Mouse (Mus musculus) macrophage (primary cell): ENCODE measurements around the gene Eef2kmt. TPM values are rescaled to one million over a fixed set of nuclear protein-coding genes. Genes with fewer than 3 reads are reported as not detected.

Experiments used
- H3K27ac ChIP-seq: fragments of 350-480 bp; formaldehyde crosslinking; 2 replicates; pipeline ENCODE4 v1.9.0; 2021
- H3K36me3 ChIP-seq: fragments of 350-480 bp; formaldehyde crosslinking; 2 replicates; pipeline ENCODE4 v1.9.0; 2021; ENCODE audit errors: inconsistent target
- H3K4me3 ChIP-seq: fragments of 350-480 bp; formaldehyde crosslinking; 2 replicates; pipeline ENCODE4 v1.9.0; 2021; ENCODE audit errors: inconsistent target
- H3K79me2 ChIP-seq: fragments of 350-480 bp; formaldehyde crosslinking; 2 replicates; pipeline ENCODE4 v1.9.0; 2021; ENCODE audit errors: inconsistent target
- WGBS: methylation state at CpG from one replicate; pipeline ENCODE4 v1.1.7; 2026; ENCODE audit warnings: inconsistent platforms; ENCODE audit not compliant: missing documents; 5-methylcytosine and 5-hydroxymethylcytosine counted together
- polyA plus RNA-seq: library from polyadenylated mRNA; stranded (reverse); fragments of 250-400 nt; gene quantifications from 3 replicates; pipeline ENCODE4 v1.2.4, GENCODE M21; 2018; ENCODE audit warnings: inconsistent platforms
- total RNA-seq, 78 experiments: library from RNA; depleted of rRNA; stranded (reverse); fragments of 250-400 nt; gene quantifications; 1 replicate in 9 of 78; 2 replicates in 24 of 78; 3 replicates in 43 of 78; 4 replicates in 2 of 78; pipeline ENCODE4 v1.2.4; 2018; ENCODE audit warnings: inconsistent platforms in 56 of 78

The Eef2kmt gene
- 10 to 100 TPM in 15 of 26 experiments, 1 to 10 TPM in 11; 1.3 to 28.7 (median 13.0) TPM for total RNA-seq (2018; cell fraction: chromatin; rRNA removed)
- total RNA-seq (2018; cell fraction: cytosol; rRNA removed), result 10 to 100 TPM in 23 of 26 experiments, 1 to 10 TPM in 3; 7.1 to 17.3 (median 13.3) TPM
- total RNA-seq (2018; cell fraction: nucleus; rRNA removed), result 10 to 100 TPM in 13 of 26 experiments, 1 to 10 TPM in 13; 2.8 to 24.8 (median 9.6) TPM
- 7.8 to 17.8 TPM (median 12.3 TPM) in 3 replicates for polyA plus RNA-seq

DNA sequence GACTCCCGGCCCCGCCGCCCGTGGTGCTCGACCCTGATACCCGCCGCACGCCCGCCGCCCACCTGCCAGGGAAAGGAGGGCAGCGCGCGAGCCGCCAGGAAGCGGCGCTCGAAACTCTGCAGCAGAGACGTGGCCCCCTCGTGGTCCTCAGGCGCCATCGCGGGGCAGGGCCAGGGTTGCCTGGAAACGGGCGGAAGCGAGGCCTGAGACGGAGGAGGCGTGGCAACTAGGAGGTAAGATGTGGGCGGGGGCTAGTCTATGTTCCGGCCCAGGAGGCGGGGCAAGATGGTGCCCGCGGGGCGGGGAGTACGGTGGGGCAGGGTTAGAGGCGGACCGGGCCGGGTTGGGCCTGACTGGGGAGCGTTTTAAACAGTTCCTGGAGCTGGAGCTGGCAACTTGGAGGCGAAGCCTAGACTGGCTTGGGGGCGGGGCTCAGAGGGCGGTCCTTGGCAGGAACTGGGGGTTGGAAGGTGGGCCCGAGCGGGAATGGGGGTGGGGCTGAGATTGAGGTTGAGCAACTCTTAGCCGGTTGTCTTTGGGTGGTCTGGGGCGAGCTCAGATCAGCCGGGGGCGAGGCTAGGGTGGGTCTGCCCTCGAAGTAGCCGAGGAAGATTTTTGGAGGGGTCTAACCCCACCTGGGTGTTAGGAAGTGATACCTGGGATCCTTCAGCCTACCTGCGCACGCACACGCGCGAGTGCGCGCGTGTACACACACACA lies at the start of gene Eef2kmt:
Gene Eef2kmt, minus strand, starts transcription at position 205 of the 718 bp plus-strand sequence.
- H3K27ac ChIP-seq, result peak within 1 kb of the TSS; percentile 68
- H3K4me3 ChIP-seq, result peak within 1 kb of the TSS; percentile 87
- 0 out of 2 replicates have a peak, but pooled peaks cover 7% of the 10 kb centered on the region for H3K36me3 ChIP-seq
- H3K79me2 ChIP-seq, result no peaks in the 10 kb centered on the region; the same call in 1 of the 2 replicates
- WGBS, result under 1% methylated on average over 44 of the region's 57 CpGs

DNA sequence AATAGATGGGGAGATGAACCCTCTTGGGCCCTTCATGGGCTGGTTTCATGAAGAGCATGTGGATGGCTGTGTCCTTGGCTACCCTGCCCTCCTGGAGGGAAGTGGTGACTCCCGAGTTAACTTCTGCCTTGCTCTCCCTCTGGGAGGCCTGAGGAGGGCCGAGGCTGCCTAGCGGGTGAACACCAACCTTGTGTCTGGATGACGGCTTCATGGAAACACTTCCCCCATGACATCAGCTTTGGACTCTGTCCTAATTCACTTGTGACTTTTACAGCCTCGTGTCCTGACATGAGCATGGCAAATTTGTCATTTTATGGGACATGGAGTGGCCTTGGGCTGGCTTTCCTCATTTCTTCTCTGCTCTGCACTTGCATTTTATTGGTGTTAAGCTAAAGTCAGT lies 39.5 kb upstream of the Eef2kmt start:
- H3K36me3 ChIP-seq, result no peaks in the 10 kb centered on the region
- H3K27ac ChIP-seq, result no peak overlapping the region
- WGBS, result 80% methylated on average over 5 of the region's 5 CpGs
- no peak overlapping the region for H3K4me3 ChIP-seq
- H3K79me2 ChIP-seq, result no peaks in the 10 kb centered on the region

DNA sequence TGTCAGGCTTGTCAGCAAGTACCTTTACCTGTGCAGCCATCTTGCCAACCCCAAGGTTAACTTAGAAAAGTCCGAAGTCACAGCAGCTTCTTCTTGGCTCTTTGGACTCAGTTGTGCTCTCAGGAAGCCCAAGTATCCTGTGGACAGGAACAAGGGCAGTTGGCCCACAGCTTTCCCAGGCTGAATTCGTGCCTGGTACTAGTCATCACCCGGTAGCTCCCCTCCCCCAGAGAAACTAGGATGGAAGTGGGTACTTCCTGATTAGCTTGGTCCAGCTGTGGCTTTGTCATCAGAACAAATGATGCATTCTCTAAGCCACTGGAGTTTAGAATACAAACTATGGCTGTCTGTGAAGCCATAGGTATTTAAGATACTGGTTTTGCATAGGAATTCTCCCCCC lies 29.6 kb upstream of the Eef2kmt start:
- Histone ChIP-seq H3K4me3 (no peak overlapping the region), H3K27ac (no peak overlapping the region), H3K79me2 (no peaks in the 10 kb centered on the region), H3K36me3 (no peaks in the 10 kb centered on the region)
- 22% methylated on average over 3 of the region's 3 CpGs for WGBS

DNA sequence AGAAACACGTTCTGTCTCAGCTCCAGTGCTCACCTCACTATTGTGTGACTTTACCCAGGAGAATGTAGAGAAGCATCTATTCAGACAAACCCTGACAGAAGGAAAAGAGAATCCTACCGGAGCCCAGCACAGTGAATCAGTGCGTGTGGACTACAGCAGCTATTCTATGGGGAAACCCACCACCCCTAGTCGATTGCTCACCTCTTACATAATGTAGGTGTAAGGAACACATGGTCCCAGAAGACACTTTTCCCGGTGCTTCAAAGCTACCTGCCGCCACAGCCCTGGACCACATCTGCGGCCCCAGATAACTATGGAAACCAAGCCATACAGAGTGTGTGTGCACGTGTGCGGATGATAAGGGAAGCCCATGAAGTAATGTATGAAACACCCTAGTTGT lies 26.9 kb upstream of the Eef2kmt start:
- Histone ChIP-seq H3K36me3 (no peaks in the 10 kb centered on the region), H3K4me3 (no peak overlapping the region), H3K27ac (no peak overlapping the region), H3K79me2 (no peaks in the 10 kb centered on the region)
- WGBS, result 88% methylated on average over 9 of the region's 9 CpGs

DNA sequence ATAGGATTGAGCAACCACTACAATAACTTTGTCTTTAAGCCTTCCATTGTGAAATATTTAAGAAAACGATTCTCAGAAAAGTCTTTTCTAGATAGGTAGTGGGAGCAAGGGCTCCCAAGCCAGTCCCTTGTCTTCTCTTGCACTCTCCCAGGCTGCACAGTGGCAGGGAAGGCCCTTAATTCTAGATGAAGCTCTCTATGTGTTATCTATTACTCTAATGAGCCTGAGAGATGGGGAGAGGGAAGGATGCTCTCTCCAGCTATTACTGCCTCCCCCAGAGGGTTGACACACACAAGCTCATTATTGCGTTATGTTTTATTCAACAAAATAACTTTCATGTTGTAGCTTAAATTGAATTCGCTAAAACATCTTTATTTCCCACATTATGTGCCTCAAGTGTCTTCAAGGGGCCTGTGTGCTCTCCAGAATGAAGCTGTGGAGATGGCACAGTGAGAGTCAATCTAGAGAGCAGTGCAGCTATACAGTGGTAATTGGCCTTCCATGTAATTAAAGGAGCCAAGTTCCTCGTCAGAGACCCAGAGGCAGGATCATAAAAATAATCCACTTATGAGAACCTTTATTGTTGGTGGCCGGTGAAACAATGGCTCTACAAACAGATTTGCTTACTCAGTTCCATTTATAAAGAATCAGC lies 23.9 kb upstream of the Eef2kmt start:
- no peak overlapping the region for H3K27ac ChIP-seq
- no peaks in the 10 kb centered on the region for H3K36me3 ChIP-seq
- WGBS, result 91% methylated on average over 5 of the region's 5 CpGs
- H3K4me3 ChIP-seq, result no peak overlapping the region
- no peaks in the 10 kb centered on the region for H3K79me2 ChIP-seq

DNA sequence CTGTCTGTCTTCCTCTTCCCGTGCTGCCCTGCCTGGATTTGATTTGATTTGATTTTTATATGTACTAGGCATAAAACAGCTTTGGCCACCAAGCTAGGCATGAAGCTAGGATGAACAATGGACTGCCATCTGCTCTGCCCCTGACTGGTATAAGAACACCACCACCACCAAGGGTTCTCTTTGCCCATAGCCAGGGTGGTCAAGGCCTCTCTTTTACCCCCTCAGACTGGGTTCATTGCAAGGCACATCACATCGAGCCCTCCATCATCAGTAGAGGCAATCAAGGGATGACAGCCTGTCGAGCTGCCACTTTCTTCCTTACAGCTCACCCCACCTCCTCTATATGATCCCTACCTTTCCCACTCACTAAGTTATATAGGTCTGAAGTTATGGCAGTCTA lies 16.6 kb upstream of the Eef2kmt start:
- Histone ChIP-seq H3K4me3 (no peak overlapping the region), H3K79me2 (no peaks in the 10 kb centered on the region), H3K36me3 (no peaks in the 10 kb centered on the region), H3K27ac (no peak overlapping the region)
- 89% methylated on average over 3 of the region's 3 CpGs for WGBS

DNA sequence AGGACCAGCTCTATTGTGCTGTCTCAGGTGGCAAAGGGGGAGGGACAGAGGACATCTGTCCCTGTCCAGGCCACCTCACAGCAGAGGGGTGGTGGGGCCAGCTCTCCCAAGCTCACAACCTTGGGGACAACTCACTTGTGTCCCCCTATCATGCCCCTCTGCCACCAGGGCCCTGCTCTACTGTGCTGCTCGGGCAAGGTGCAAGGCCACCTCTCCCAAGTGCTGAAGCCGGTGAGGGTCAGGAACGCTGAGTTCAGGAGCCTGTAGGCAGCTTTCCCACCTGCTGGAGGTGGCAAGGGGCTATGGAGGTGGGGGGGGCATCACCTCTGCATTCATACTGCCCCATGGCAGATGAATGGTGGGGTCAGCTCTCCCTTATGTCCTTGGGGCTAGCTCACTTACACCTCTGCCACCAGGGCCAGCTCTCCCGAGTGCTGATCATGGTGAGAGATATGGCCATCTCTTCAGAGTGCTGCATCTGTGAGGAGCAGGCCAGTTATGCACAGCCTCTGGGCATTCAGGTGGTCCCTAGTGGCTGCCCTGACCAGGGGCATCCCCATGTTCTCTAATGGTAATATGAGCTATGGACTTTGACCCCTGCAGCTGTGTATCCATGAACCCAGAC lies 15.7 kb upstream of the Eef2kmt start:
- Histone ChIP-seq H3K27ac (no peak overlapping the region), H3K79me2 (no peaks in the 10 kb centered on the region), H3K4me3 (no peak overlapping the region), H3K36me3 (no peaks in the 10 kb centered on the region)
- WGBS, result 95% methylated on average over 4 of the region's 4 CpGs

DNA sequence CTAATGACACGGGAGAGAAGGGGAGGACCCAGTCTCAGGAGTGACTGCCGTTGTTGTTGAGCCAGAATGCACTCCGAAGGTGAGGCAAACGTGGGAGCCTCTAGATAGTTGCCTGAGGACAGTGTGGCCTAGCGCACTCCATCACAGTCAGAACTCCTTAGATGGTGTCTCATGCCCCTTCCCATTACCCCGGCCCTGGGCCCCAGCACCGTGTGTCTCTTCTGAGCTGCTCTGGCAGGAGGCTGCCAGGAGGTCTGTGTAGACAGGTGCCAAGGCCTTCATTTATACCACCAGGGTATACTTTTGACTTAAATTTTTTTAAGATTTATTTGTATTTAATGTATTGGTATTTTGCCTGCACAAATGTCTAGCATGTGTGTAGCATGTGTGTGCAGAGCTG lies 8.1 kb upstream of the Eef2kmt start:
- H3K36me3 ChIP-seq, result no peaks in the 10 kb centered on the region
- no peak overlapping the region for H3K27ac ChIP-seq
- no peaks in the 10 kb centered on the region for H3K79me2 ChIP-seq
- WGBS, result 88% methylated on average over 7 of the region's 7 CpGs
- no peak overlapping the region for H3K4me3 ChIP-seq

DNA sequence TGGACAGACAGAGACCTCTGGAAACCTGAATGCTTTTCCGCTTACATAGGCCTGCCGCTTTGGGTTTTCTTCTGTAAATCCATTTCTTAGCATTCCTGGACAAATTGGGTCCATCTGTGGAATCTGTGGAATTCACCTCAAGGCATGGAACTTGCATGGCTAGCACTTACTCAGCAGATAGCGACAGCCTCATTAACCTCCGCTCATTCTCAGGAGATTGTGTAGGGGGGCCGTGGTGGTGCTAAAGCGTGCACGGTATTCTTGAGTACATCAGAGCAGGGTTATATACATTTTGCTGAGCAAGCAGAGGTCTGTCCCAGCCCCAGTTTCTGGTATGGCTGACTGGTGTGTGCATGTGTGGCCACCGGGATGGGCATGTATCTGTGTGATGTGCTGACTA lies 7.4 kb upstream of the Eef2kmt start:
- Histone ChIP-seq H3K36me3 (no peaks in the 10 kb centered on the region), H3K27ac (no peak overlapping the region), H3K4me3 (no peak overlapping the region), H3K79me2 (no peaks in the 10 kb centered on the region)
- 94% methylated on average over 8 of the region's 8 CpGs for WGBS

DNA sequence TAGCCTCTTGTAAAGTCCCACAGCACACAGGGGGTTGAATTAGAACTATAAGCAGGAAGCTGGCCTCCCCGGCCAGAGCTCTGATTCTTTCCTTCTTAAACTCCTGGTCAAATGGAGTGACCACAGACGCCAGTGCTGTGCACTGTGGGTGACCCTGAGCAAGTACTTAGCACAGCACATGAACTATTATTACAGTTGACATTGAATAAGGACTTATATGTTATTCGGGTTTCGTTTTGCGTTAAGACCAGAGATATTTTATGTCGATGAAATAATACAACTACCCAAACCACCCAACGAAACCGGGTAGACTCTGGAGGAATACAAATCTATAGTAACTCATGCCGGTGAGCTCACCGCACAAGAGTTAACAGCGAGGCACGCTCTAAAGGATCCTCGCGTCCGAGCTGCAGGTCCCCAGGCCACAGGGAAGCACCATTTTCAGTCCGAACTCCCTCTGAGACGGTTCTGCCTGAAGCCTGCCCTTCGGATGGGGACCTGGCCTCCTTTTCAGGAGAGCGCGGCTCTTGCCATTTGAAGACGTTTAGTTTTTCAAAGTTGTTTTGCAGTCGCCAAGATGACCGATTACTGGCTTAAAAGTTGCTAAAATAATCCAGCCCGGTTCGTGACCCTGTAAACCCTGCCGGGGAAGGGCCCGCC lies 572 bp downstream of the Eef2kmt start:
- Histone ChIP-seq H3K36me3 (peaks cover 8% of the 10 kb centered on the region; the same call in 1 of the 2 replicates), H3K27ac (peak overlapping the region; percentile 68), H3K79me2 (no peaks in the 10 kb centered on the region; the same call in 1 of the 2 replicates), H3K4me3 (peak overlapping the region; percentile 87)
- WGBS, result 1% methylated on average over 27 of the region's 27 CpGs

DNA sequence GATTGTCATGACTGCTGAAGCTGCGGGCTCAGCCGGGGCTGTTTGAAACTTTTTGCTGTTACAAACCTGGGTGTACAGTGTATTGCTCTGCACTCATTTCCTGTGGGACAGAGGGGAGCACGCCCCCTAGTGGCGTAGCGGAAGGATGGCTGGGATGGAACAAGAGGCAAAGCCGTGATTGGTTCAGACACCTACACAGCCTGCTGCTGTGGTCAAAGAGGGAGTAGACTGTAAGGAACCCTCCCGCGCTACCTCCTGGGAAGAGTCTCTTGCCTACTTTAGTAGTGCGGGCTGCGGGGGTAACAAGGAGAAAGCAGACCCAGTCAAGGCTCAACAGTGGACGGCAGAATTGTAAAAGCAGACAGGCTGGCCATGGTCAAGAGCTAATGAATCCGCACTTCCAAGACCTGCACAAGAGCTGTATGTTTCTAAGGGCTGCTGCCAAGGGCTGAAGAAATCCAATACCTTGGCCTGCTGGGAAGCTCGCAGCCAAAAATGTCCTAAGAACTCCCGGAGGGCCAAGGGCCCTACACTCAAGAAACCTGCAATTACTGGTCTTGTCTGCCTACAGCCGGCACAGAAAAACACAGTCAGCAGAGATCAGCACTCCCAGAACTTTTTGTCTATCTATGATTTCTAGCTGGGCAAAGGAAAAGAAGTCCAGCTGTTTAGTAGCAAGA lies 1.3 kb downstream of the Eef2kmt start:
- H3K79me2 ChIP-seq, result no peaks in the 10 kb centered on the region; the same call in 1 of the 2 replicates
- peaks cover 16% of the 10 kb centered on the region; the same call in 1 of the 2 replicates for H3K36me3 ChIP-seq
- H3K27ac ChIP-seq, result peak overlapping the region; percentile 68
- WGBS, result 3% methylated on average over 15 of the region's 15 CpGs
- H3K4me3 ChIP-seq, result peak overlapping the region; percentile 87

DNA sequence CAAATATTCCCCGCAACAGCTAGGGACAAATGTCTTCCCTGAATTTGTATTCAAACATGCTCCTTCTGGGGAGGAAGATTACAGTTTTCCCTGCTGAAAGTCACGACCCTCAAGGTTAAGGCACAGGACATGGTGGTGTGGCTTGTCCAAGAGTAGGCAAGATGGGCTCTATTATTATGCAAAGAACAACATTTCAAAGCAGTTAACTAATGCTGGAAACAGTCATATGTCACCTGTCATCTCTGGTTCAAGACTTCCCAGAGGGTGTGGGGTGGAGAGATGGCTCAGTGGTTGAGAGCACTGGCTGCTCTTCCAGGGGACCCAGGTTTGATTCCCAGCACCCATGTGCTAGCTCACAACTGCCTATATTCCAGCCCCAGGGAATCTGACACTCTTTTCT lies 3.5 kb downstream of the Eef2kmt start:
- H3K36me3 ChIP-seq, result peaks cover 38% of the 10 kb centered on the region; the same call in 1 of the 2 replicates

DNA sequence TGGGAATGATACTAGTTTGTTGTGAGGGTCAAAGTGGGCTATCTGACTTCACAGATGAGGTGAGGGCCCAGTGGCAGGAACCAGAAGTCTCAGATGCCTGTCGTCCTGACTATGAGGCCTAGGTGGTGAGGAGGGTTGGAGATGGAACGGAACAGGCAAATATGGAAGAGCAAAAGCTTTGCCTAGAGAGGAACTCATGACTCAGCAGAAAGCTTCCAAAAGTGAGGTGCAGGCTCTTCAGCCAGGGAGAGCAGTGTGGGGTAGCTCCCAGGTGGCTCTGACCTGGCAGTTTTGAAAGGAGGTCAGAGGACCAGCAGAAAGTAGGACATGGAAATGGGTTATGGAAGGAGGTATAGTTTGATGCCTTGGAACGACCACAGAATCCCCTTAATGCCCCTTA lies 4.9 kb downstream of the Eef2kmt start:
- Histone ChIP-seq H3K79me2 (no peaks in the 10 kb centered on the region; the same call in 1 of the 2 replicates), H3K36me3 (peaks cover 47% of the 10 kb centered on the region; the same call in 1 of the 2 replicates), H3K4me3 (no peak overlapping the region), H3K27ac (no peak overlapping the region)
- WGBS, result 91% methylated on average over 3 of the region's 3 CpGs

More for the DNA sequence above, 3.5 kb downstream of the Eef2kmt start:
- no peaks in the 10 kb centered on the region; the same call in 1 of the 2 replicates for H3K79me2 ChIP-seq
- H3K27ac ChIP-seq, result no peak overlapping the region
- H3K4me3 ChIP-seq, result no peak overlapping the region
- 100% methylated on average over 2 of the region's 2 CpGs for WGBS

DNA sequence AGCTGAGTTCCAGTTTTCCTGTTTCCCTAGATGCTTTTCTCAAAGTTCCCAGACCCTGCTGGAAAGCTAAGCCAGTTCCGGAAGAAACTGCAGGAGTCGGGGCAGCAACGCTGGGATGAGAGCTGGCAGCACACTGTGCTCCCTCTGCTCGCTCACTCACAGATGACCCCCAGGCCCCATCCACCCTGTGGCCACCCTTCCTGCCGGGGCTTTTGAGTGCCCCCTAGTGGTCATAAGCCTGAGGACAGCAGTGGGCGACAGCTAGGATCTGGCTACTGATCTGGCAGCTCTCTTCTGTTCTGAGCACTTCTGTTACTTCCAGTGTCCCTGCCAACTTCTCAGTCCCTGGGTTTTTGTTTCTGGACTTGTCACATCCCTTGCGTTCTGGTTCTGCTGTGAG lies 11.4 kb downstream of the Eef2kmt start:
- 50% methylated on average over 7 of the region's 7 CpGs for WGBS
- Histone ChIP-seq H3K27ac (no peak overlapping the region), H3K36me3 (peaks cover 90% of the 10 kb centered on the region), H3K4me3 (no peak overlapping the region), H3K79me2 (no peaks in the 10 kb centered on the region)
